Comparison of ENCODE assay signal across 24 mouse cellular contexts in the genomic region with DNA sequence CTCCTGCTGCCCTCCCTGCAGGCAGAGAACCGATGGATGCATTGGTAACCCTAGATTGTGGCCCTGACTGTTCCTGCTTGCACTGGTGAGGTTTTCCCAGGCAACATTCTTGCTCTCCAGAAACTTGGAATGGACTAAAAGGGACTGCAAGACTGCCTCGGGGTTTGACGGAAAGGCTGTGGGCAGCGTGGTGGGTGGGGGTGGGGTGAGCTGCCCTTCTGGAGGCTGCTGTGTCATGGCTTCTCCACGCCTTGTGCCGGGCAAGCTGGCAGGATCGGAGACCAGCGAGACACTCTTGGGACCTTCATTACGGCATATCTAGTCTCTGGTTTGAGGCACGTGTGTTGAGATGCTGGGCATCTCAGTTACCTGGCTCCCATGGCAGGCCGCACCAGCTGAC.
DNase-seq lines count a peak whose midpoint lies in the region; ATAC-seq and TF ChIP-seq lines count a peak whose summit lies in the region.
"Had no signal": no experiment of that assay in that cellular context is flagged by ENCODE, and none has a peak within 500 bp of the region (broad histone marks: within the 10 kb centered on the region; RNA-seq: fewer than 3 reads in every experiment).

No protein-coding gene starts in this region.

- TF ChIP-seq CTCF in layer of hippocampus, adult 2 months (conservative IDR thresholded peaks at IDR 0.05) = no peak

- ATAC-seq in hindbrain, embryonic 12.5 days (ENCODE audit: low FRiP score) = no peak
- ATAC-seq in midbrain, embryonic 13.5 days = no peak
- ATAC-seq: forebrain, embryonic 13.5 days had no signal

- H3K27me3 ChIP-seq in hindbrain, embryonic 10.5 days (ENCODE audit: insufficient read depth, poor library complexity, severe bottlenecking) = peaks cover 23% of the 10 kb centered on the region
- peaks cover 10% of the 10 kb centered on the region; the same call in 1 of the 2 replicates for H3K27me3 ChIP-seq in hindbrain, embryonic 12.5 days
- H3K27me3 ChIP-seq in midbrain, embryonic 10.5 days (ENCODE audit: low read depth, poor library complexity, severe bottlenecking) = 0 out of 2 replicates have a peak, but pooled peaks cover 4% of the 10 kb centered on the region
- H3K27me3 ChIP-seq in midbrain, embryonic 13.5 days = no peaks in the 10 kb centered on the region
- H3K27me3 ChIP-seq: forebrain, embryonic 13.5 days had no signal

- no peak overlapping the region for H3K9ac ChIP-seq in hindbrain, embryonic 12.5 days
- no peak overlapping the region for H3K9ac ChIP-seq in midbrain, embryonic 13.5 days (replicated peaks)
- H3K9ac ChIP-seq: forebrain, embryonic 13.5 days; heart, embryonic 15.5 days; hindbrain, embryonic 14.5 days; lung, embryonic 14.5 days; midbrain, embryonic 12.5 days; neural tube, embryonic 15.5 days had no signal

- H3K9me3 ChIP-seq in hindbrain, embryonic 10.5 days = no peaks in the 10 kb centered on the region
- no peaks in the 10 kb centered on the region for H3K9me3 ChIP-seq in hindbrain, embryonic 12.5 days (replicated peaks)
- no peaks in the 10 kb centered on the region for H3K9me3 ChIP-seq in midbrain, embryonic 10.5 days (replicated peaks)
- H3K9me3 ChIP-seq in midbrain, embryonic 13.5 days = no peaks in the 10 kb centered on the region
- H3K9me3 ChIP-seq: forebrain, embryonic 13.5 days; heart, embryonic 15.5 days; midbrain, embryonic 12.5 days; neural tube, embryonic 15.5 days had no signal

- 86% methylated on average over 11 of the region's 11 CpGs for WGBS in hindbrain, embryonic 10.5 days
- WGBS in hindbrain, embryonic 12.5 days = 79% methylated on average over 11 of the region's 11 CpGs
- WGBS in midbrain, embryonic 10.5 days = 93% methylated on average over 11 of the region's 11 CpGs
- WGBS in midbrain, embryonic 13.5 days = 90% methylated on average over 11 of the region's 11 CpGs

- H3K4me2 ChIP-seq in hindbrain, embryonic 12.5 days (replicated peaks) = no peak overlapping the region
- H3K4me2 ChIP-seq in midbrain, embryonic 13.5 days (replicated peaks) = no peak overlapping the region
- H3K4me2 ChIP-seq: forebrain, embryonic 13.5 days; heart, embryonic 15.5 days; hindbrain, embryonic 14.5 days; lung, embryonic 14.5 days; midbrain, embryonic 12.5 days; neural tube, embryonic 15.5 days had no signal

- no peak for DNase-seq in hindbrain, embryonic 10.5 days (ENCODE audit: low spot score)
- DNase-seq in layer of hippocampus, adult 2 months (ENCODE audit: low spot score in 2 of 2) = no peak
- no peak for DNase-seq in layer of hippocampus, adult 11-12 months (ENCODE audit: low spot score)
- DNase-seq in midbrain, embryonic 10.5 days (ENCODE audit: low spot score) = no peak
- DNase-seq in cerebellum, adult 11-12 months = no peak
- DNase-seq: adrenal gland, postnatal 25 days; cerebellum, adult 18-20 months; cerebellum, postnatal 10 days; gastrocnemius, postnatal 10 days; kidney, postnatal 25 days; layer of hippocampus, postnatal 36 days; left cerebral cortex, postnatal 4 days; lung, embryonic 14.5 days; lung, postnatal 14 days; retina, postnatal 1 day; right cerebral cortex, postnatal 14 days had no signal

- H3K4me1 ChIP-seq in hindbrain, embryonic 10.5 days (replicated peaks) = peaks cover 60% of the 10 kb centered on the region
- peaks cover 40% of the 10 kb centered on the region for H3K4me1 ChIP-seq in hindbrain, embryonic 12.5 days
- peaks cover 41% of the 10 kb centered on the region for H3K4me1 ChIP-seq in midbrain, embryonic 10.5 days
- peaks cover 29% of the 10 kb centered on the region for H3K4me1 ChIP-seq in midbrain, embryonic 13.5 days (replicated peaks)

- 0 out of 2 replicates have a peak overlapping the region, but pooled peaks have one; percentile 50 for H3K27ac ChIP-seq in hindbrain, embryonic 10.5 days
- no peak overlapping the region for H3K27ac ChIP-seq in hindbrain, embryonic 12.5 days
- peak overlapping the region; percentile 53; the same call in 1 of the 2 replicates for H3K27ac ChIP-seq in layer of hippocampus, adult 2 months
- 0 out of 2 replicates have a peak overlapping the region, but pooled peaks have one; percentile 19 for H3K27ac ChIP-seq in midbrain, embryonic 10.5 days (replicated peaks)
- H3K27ac ChIP-seq in midbrain, embryonic 13.5 days = no peak overlapping the region
- H3K27ac ChIP-seq: forebrain, embryonic 13.5 days; heart, embryonic 15.5 days; hindbrain, embryonic 14.5 days; midbrain, embryonic 12.5 days; neural tube, embryonic 15.5 days had no signal

- no peaks in the 10 kb centered on the region for H3K36me3 ChIP-seq in hindbrain, embryonic 10.5 days
- H3K36me3 ChIP-seq in hindbrain, embryonic 12.5 days = no peaks in the 10 kb centered on the region
- H3K36me3 ChIP-seq in midbrain, embryonic 10.5 days = no peaks in the 10 kb centered on the region
- no peaks in the 10 kb centered on the region for H3K36me3 ChIP-seq in midbrain, embryonic 13.5 days
- H3K36me3 ChIP-seq: heart, embryonic 15.5 days; midbrain, embryonic 12.5 days; neural tube, embryonic 15.5 days had no signal

- H3K4me3 ChIP-seq in hindbrain, embryonic 10.5 days = no peak overlapping the region
- H3K4me3 ChIP-seq in hindbrain, embryonic 12.5 days = no peak overlapping the region
- H3K4me3 ChIP-seq in layer of hippocampus, adult 2 months = no peak overlapping the region
- H3K4me3 ChIP-seq in midbrain, embryonic 10.5 days = no peak overlapping the region
- no peak overlapping the region for H3K4me3 ChIP-seq in midbrain, embryonic 13.5 days (replicated peaks)
- H3K4me3 ChIP-seq: erythroblast, embryonic 14.5 days; forebrain, embryonic 13.5 days; heart, embryonic 15.5 days; midbrain, embryonic 12.5 days; neural tube, embryonic 15.5 days had no signal

Comparison
In these comparisons a context has a peak if more than half of its experiments do, and no peak if none do; other contexts are left out.
1. H3K27ac ChIP-seq: peak in hindbrain, embryonic 10.5 days (single experiment), layer of hippocampus, adult 2 months (single experiment) and midbrain, embryonic 10.5 days (single experiment); none in hindbrain, embryonic 12.5 days (single experiment) and midbrain, embryonic 13.5 days (single experiment).